Mouse (Mus musculus) erythroblast, adult 5-6 weeks (primary cell): ENCODE data around the gene Slc1a3. TPM values are rescaled to one million over a fixed set of nuclear protein-coding genes. Genes with fewer than 3 reads are reported as not detected.

Source experiments
- ATAC-seq: replicated peaks from 2 replicates; pipeline ENCODE4 v1.8.0; 2016; ENCODE audit warnings: moderate number of reproducible peaks, mild to moderate bottlenecking, moderate TSS enrichment, inconsistent platforms; ENCODE audit not compliant: poor library complexity, low FRiP score, severe bottlenecking
- total RNA-seq, 2 experiments: library from RNA; stranded (forward) in 1 of 2; stranded (reverse) in 1 of 2; fragments of 150-400 nt in 1 of 2; fragments of 200-764, 138-1000 nt in 1 of 2; gene quantifications; 2 replicates each; pipeline versions ENCODE4 v1.2.3 to v1.2.4; 2015 to 2017; ENCODE audit warnings: low replicate concordance in 2 of 2

Slc1a3 gene
- total RNA-seq (2015; ENCODE audit: low replicate concordance): 0.38 and 0.84 TPM in 2 replicates
- 0.34 and 1.5 TPM in 2 replicates for total RNA-seq (2017; ENCODE audit: low replicate concordance)

DNA sequence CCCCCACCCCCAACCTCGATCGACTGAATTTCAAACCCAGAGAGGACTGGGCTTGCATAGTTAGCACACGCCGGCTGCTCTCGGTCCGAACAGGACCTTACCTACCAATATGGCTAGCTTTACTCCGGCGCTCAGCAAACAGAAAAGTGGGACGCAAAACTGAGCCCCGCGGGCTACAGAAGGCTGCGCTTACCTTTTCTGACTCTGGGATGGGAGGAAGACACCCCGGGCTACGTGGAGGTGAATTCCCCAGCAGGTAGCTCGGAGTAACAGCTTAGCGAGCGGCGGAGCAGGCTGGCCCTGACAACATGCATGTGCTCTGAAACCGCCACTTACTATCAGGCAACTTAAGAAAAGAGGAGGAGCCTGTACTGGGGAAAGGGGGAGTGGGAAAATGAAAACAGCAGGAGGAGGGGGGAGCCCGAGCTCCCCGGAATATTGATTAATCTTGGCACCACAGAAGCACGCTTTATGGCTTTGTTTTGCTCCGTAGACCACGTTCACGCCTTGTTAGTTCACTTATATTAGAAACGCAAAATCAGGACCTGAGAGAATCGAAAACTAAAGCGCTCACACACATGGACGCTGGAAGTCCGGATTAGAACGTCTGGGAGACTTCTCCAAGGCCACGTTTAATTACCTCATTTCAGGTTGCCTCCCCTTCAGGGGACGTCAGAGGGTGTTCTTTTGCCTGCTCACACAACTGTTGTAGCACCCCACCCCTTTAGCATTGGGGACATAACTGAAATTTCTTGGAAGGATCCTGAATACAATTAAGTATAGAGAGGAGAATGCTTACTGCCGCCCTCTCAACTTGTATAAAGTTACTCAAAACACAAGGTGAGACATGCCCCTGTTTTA is at the start of gene Slc1a3:
Gene Slc1a3, minus strand, starts transcription at position 619 of the 861 bp plus-strand sequence.
- ATAC-seq: no peak

DNA sequence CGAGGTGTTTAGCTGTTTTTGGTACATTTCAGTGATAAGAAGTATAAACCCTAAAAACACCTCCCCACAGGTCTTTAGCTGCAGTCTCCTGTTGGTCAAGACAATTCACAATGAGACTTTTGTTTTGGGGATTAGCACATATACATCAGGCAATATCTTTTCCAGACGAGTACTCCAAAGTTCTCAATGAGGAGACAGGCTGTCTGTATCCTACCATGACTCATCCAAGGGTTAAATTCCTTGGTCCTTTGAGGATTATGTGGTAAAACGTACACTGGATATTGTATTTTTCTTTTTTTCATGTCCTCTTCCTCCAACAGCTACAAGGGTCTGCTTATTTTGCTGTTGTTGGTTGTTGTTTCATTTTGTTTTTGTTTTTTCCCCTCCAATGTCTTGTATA is 48.5 kb upstream of the Slc1a3 start:
- no peak for ATAC-seq

DNA sequence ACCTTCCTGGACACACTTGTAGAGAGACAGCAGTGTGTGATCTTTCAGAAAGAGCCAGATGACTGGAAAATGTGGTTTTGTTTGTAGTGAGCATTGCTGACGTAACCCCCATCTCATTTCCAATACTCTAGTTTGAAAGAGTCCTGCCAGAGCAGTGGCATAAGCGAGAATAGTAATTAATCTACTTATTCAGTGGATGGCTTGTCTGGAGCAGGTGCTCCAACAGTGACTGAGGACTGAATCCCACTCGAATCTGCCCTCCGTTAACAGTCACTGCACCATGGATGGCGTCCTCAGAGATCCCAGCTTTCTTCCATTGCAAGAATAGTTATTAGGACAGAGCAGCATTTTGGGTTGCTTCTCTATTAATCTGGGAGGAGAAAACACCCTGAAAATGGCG is 45.9 kb upstream of the Slc1a3 start:
- ATAC-seq: no peak

DNA sequence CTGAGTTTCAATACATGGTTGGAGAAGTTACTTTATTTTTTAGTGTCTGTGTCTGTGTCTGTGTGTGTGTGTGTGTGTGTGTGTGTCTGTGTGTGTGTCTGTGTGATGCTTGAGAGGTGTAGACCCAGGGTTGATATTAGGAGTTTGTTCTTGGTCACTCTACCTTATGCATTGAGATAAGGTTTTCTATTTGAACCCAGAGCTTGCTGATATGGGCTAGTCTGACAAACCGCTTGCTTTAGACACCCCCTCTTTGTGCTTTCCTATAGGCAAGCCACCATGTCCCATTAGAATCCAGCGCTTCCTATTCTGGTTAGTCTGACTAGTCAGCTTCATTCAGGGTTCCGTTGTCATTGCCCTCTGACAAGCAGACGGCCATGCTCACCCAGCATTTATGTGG is 39.2 kb upstream of the Slc1a3 start:
- ATAC-seq: no peak

DNA sequence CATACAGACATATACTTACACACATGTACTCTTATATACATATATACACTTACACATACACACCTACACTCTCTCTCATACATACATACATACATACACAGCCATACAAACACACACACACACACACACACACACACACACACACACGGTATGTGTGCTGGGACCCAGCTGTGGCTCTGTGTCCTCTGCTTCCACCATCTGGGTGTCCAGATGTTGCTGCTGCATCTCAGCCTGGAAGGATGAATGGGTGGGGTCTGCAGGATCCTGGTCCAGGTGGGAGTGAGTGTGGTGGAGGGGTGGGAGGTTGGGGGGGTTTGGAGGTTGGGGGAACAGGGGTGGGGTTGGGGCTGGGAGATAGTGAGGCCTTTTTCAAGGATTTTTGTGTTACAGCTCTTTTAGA is 38.2 kb upstream of the Slc1a3 start:
- no peak for ATAC-seq

DNA sequence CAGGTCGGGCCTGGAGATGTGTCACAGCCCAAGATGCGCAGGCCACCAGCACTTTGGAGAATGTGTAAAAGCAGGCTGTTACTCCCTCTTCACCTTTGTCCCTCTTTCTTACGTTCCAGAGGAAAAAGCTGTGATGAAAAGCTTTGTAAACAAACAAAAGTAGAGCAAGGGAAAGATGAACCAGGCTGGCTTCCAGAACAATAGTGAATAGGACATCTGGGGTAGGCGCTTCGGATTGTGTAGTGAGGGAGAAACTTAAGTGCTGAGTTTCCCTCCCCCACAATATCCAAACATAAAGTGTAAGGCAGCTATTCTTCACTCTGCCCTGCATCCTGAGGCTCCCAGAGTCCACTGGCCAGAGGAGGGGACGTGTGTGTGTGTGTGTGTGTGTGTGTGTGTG is 31.0 kb upstream of the Slc1a3 start:
- no peak for ATAC-seq

DNA sequence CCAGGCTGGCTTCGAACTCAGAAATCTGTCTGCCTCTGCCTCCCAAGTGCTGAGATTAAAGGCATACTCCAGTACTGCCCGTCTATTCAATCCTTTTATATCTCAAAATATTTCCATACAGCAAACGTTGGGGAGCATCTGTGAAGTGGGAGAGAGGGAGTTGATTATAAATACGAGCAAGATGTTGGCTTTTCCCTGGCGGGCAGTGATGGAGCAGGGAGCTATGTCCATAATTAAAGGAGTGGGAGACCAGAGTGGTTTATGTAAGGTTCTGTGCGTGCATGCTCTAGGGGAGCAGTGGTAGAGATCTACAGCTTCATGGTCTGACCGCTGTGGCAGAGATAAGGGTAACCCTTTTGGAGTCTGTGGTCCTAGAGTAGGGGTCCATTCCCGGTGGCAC is 30.2 kb upstream of the Slc1a3 start:
- no peak for ATAC-seq

DNA sequence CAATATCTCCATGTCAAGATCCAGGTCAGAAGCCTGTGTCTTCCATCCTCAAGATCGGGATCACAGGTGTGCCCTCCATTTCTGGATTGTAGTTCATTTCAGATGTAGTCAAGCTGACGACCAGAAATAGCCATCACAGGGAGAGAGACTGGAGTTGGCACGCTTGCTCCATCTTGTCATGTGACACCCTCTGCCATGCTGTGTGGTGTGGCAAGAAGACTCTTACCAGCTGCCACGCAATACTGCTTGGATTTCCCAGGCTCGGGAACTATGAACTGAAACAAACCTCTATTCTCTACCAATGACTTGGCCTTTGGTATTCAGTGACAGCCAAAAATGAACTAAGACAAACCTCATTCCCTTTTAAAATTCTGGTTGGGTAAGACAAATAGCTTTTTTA is 27.6 kb upstream of the Slc1a3 start:
- ATAC-seq: no peak

DNA sequence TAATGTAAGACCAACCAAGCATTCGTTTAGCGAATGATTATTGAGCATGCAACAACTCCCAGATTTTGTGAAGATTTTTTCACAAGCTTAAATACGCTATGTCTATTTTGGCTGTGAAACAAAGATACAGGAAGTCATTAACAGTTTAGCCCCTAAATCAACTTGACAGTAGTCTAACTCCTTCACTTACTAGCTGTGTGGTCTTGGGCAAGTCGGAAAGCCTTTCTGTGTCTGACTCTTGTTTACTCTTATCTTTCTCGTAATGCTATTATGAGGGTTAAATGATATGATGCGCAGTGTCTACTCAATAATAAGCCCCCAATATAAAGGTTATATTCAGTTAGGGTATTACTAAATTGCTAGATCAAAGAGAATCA is 23.8 kb upstream of the Slc1a3 start:
- ATAC-seq: no peak

DNA sequence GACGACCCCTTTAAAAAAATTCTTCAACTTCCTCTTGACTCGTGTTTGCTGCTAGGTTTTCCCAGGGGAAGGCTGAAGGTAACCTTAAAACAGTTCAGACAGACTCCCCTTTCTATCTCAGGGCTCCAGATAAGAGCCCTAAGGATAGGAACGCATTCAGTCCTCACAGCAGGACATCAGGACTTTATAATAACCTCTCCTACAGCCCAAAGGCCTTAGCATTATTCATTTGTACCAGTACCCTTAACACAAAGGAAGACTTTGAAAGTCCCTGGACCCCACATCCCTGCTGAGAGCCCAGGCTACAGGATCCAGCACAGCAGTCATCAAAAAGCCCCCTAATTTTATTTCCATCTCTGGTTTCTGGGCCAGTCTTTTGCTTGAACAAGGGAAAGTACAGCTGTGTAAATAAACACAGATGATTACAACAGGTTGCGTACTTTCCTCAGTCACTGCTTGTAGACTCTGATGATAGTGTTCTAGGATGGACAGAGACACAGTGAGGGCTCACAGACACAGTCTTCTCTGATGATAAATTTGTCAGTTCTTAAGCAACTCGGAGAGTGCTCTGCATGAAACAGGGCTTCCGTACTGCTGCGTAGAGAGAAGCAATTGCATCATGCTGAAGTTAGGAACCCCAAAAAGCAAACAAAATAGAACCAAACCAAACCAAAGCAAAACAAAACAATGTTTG is 23.3 kb upstream of the Slc1a3 start:
- no peak for ATAC-seq

DNA sequence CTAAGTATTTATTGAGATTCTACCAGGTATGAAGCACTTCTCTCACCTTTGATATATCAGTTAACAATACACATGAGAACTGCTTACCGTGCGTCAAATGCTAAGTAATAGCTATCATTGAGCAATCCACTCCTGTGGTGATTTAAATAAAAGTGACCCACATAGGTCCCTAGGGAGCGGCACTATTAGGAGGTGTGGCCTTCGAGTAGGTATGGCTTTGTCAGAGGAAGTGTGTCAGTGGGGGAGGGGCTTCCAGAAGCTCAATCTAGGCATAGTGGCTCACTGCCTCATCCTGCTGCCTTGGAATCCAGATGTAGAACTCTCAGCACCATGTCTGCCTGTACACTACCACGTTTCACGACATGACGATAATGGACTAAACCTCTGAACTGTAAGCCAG is 18.3 kb upstream of the Slc1a3 start:
- ATAC-seq: no peak

DNA sequence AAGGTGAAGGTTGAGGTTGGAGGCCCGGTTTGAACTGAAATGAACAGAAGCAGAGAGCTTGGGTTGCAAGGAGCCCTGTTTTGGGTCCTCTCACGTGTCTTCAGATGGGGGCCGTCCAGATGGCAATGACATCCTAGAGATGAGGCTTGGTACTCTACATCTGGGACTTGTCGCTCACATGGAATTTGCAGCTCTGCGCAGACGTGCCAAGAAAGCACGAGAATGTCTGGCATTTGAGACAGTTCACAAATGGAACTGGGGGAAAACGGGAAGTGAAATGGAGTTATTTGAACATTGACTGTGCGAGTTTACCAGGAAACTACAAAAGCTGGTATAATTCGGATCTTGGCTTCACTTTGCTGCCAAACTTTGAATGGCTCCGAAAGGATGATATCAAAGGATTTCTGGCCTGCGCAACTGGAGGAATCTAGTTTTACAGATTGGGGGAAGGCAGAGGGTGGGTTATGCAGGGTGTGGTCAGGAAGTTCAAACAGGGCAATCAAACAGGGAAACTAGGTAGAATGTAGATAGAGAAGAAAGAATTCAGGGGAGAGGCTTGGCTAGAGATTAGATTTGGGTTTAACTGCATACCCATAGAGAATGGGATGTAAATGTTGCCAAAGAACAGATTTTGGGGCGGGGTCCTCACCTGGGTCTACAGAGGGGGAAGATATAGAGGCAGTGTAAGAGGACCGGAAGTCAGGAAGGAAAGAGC is 12.0 kb upstream of the Slc1a3 start:
- ATAC-seq: no peak

DNA sequence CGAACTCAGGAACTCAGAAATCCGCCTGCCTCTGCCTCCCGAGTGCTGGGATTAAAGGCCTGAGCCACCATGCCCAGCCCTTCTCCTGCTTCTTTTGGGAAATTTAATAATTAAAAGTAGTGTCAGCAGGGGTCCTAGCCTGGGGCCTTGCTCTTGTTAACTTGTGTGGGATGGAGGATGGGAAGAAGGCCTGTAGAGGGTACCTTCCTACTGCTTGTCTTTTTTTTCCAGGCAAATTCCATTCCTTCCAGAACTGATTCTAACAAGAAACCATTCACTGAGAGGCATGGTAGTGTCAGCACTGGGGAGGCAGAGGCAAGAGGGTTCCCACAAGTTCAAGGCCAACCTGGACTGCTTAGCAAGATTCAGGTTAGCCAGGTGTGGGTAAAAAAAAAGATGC is 11.2 kb upstream of the Slc1a3 start:
- no peak for ATAC-seq

DNA sequence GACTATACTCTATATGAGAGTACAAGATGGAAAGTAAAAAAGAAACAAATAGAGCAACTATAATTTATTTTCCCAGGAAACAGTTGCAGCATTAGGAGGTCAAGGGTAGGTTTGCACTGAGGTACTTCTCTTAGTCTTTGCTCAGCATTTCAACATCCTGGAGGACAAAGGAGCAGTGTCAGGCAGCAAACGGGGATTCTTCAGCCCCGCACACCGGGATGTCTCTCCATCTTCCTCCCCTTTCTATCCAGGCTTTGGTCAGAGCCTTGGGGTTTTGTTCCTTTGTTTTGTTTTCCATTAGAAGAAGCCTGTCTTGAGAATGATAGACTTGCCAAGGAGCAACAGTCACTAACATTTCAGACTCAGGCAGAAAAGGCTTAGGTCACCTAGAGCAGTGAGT is 10.4 kb upstream of the Slc1a3 start:
- no peak for ATAC-seq

DNA sequence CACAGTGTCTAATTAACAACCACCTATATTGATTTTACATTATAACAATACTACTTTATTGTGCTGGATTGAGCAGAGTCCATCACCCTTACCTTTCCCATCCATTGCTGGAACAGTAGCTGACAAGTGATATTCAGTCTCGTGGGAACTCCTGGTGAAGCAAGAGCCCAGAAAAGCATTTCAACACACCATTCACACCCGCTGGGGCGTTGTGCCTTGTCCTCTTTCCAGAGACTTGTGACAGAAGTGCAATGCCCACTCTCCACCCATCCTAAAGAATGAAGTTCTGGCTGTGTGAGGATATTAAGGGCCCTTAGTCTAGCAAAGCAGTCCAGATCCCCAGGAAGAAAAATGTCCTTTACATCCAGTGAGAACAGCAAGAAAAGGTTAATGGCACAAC is 7.9 kb upstream of the Slc1a3 start:
- no peak for ATAC-seq

DNA sequence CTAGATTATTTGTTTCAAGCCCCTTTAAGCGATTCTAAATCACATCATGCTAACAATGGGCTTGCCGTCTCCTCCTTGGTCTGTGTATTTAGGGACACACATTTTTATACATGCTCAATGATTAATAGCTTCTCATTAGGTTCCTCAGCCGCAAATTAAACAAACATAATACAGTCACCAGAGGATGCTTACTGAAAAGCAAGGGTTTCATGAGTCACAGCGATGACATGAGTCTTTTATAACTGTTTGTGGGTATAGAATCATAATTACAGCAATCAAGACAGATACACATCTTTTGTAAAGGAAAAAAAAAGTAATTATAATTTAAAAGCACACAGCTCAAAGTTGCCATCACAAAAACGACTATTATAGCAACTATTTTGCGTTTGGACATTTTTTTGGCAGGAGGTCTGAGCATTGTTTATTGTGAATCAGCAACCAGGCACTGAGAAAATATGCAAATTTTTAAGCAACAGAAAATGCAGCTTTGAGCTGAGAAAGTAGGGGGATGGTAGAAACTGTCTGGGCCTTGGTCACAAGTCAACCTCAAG is 6.5 kb upstream of the Slc1a3 start:
- ATAC-seq: no peak

DNA sequence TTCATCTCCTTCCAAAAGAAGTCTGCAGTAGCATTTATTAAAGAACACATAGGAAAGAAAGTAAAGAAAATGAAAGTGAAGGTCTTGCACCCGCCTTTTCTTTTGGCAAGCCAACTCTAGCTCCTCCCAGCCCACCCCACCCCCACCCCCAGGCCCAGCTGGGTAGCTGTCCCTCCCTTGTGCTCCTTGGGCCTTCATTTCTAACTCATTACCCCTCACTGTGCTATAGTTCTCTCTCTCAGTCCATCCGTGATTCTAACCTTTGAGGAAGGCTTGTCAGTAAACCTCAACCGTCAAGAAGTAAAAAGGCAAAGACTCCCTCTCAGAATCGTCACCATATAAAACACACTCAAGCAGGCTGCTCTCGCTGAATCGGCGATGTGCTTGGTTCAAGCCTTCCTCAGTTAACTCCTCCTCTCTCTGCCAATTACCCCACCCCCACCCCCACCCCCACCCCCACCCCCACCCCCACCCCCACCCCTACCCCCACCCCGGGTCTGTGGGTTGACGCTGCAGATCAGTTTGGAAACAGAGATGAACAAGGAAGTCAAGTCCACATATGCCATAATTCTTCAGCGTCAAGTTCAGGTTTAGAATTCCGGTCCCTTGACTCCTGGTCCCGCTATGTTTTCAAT is 5.9 kb upstream of the Slc1a3 start:
- no peak for ATAC-seq

DNA sequence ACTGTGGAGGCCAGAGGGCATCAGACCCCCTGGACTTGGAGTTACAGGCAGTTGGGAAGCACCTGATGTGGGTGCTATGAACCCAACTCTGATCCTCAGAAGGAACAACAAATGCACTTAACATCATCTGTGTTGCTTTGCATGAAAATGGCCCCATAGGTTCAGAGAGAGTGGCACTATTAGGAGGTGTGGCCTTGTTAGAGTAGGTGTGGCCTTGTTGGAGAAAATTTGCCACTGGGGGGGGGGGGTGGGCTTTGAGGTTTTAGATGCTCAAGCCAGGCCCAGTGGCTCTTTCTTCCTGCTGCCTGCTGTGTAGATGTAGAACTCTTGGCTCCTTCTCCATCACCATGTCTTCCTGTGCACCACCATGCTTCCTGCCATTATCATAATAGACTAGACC is 5.1 kb upstream of the Slc1a3 start:
- ATAC-seq: no peak

DNA sequence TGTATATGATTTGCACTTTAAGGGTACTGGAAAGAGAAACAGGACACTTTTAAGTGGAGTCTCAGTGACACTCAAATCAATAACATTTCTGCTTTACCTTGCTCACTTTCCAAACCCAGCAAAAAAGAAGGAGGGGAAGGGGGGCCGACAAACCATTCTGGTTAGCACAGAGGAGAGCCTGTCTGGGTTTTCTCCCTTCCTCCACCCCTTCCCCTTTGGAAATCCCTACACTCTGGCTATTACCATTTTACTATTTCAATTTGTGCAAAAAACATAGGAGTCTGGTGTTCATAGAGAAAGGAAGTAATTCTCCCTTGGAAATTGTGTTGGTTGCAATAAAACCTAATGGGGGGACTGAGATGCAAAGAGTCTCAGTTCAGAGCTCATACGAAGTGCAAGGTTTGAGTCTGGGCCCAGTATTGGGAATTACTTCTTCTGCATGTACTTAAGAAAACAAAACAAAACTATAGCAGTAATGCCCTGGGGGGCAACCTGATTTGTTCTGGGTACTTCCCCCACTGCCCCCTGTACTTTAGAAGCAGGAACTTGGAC is 1.9 kb upstream of the Slc1a3 start:
- no peak for ATAC-seq
